Mouse (Mus musculus) erythroblast, embryonic 14.5 days (primary cell): Measurements from ENCODE around the gene Rgs16. TPM values are rescaled to one million over a fixed set of nuclear protein-coding genes. Genes with fewer than 3 reads are reported as not detected.

Source experiments
- H3K27me3 ChIP-seq: 2 replicates; pipeline ENCODE4 v1.6.1; 2012; ENCODE audit warnings: inconsistent platforms; ENCODE audit not compliant: control insufficient read depth
- H3K36me3 ChIP-seq: 2 replicates; pipeline ENCODE4 v1.6.1; 2012; ENCODE audit warnings: mild to moderate bottlenecking, inconsistent platforms; ENCODE audit not compliant: control insufficient read depth
- H3K4me1 ChIP-seq: 2 replicates; pipeline ENCODE4 v1.6.1; 2012; ENCODE audit warnings: inconsistent platforms; ENCODE audit not compliant: control insufficient read depth
- H3K4me3 ChIP-seq: replicated peaks from 2 replicates; pipeline ENCODE3; 2012; ENCODE audit warnings: moderate library complexity, mild to moderate bottlenecking, inconsistent platforms
- H3K9me3 ChIP-seq: 2 replicates; pipeline ENCODE4 v1.6.1; 2012; ENCODE audit warnings: low read length, inconsistent platforms, mixed read lengths; ENCODE audit not compliant: control insufficient read depth
- GATA1 ChIP-seq: IDR thresholded peaks from 2 replicates; pipeline ENCODE4 v1.6.1; 2012; ENCODE audit warnings: low read length, inconsistent platforms, mixed read lengths
- TAL1 ChIP-seq: IDR thresholded peaks from 3 replicates; pipeline ENCODE4 v1.6.1; 2012; ENCODE audit warnings: low read length, inconsistent platforms, mixed read lengths
- polyA plus RNA-seq: library from polyadenylated mRNA; stranded (reverse); fragments of >175 nt; gene quantifications from 2 replicates; pipeline ENCODE4 v1.2.3, GENCODE M21; 2012

The Rgs16 gene
- polyA plus RNA-seq, 1 experiment, result not detected

DNA sequence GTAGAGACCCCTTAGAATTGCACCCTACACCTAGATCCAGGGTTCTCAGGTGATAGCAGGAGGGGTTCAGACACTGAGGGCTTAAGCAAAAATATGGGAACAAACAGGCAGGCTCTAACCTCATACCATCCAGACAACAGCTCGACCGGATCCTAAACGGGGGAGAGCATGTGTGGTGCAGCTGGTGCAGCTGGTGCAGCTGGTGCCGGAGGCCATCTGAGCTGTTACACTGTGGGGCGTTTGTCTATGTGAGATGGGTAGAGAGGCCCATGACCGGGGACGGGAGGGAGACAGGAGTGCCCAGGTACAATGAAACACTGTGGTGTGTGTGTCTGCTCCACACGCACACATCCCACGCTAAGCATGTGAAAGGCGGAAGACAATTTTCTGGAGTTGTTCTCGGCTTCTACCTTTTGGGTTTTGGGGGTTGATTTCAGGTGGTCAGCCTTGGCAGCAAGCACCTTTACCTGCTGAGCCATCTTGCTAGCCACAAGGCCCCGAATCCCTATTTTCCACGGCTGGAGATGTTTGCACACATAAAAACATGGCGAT lies 6.0 kb downstream of the Rgs16 start:
- no peaks in the 10 kb centered on the region for H3K9me3 ChIP-seq
- H3K4me1 ChIP-seq, result peaks cover 39% of the 10 kb centered on the region
- peaks cover 8% of the 10 kb centered on the region for H3K27me3 ChIP-seq
- no peak overlapping the region for H3K4me3 ChIP-seq
- TF ChIP-seq GATA1, result no peak
- TF ChIP-seq TAL1, result no peak
- H3K36me3 ChIP-seq, result no peaks in the 10 kb centered on the region

DNA sequence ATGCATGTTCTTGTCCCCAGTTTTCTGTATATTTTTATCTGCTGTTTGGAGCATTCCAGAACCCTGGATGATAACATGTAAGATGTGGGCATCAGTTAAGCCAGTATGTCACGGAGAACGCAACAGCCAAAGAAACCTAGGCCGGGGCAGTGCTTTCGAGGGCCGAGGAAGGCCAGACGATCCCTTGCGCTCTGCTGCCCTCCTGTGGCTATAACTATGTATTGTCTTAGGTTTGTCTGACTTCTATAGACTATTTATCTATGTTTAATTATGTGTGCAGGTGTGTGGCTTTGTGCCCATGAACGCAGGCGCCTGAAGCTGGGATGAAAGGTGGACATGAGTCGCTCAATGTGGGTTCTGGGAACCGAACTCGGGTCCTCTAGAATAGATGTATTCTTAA lies 6.6 kb downstream of the Rgs16 start:
- TF ChIP-seq GATA1, result no peak
- TF ChIP-seq TAL1, result no peak

GRCm38 (mm10) chr1:153747861-153748530 lies 7.8 kb downstream of the Rgs16 start:
- H3K36me3 ChIP-seq, result peaks cover 6% of the 10 kb centered on the region
- no peaks in the 10 kb centered on the region for H3K9me3 ChIP-seq
- peak overlapping the region; percentile 65 for H3K4me3 ChIP-seq
- no peaks in the 10 kb centered on the region; the same call in 1 of the 2 replicates for H3K27me3 ChIP-seq
- TF ChIP-seq TAL1, result no peak
- TF ChIP-seq GATA1, result no peak
- peaks cover 56% of the 10 kb centered on the region for H3K4me1 ChIP-seq

More for the DNA sequence above, 6.6 kb downstream of the Rgs16 start:
- Histone ChIP-seq H3K4me1 (peaks cover 45% of the 10 kb centered on the region), H3K36me3 (no peaks in the 10 kb centered on the region), H3K9me3 (no peaks in the 10 kb centered on the region), H3K27me3 (peaks cover 3% of the 10 kb centered on the region), H3K4me3 (no peak overlapping the region)

- TF ChIP-seq TAL1, result no peak
- no peak for TF ChIP-seq GATA1
- Histone ChIP-seq H3K4me3 (peak overlapping the region; percentile 65), H3K27me3 (no peaks in the 10 kb centered on the region; the same call in 1 of the 2 replicates), H3K4me1 (peaks cover 58% of the 10 kb centered on the region), H3K9me3 (no peaks in the 10 kb centered on the region), H3K36me3 (peaks cover 11% of the 10 kb centered on the region)
These were observed 8.4 kb downstream of the Rgs16 start for GRCm38 (mm10) chr1:153748549-153748948.

- TF ChIP-seq GATA1 (no peak), TAL1 (no peak)
- H3K4me1 ChIP-seq, result peaks cover 66% of the 10 kb centered on the region
- no peaks in the 10 kb centered on the region; the same call in 1 of the 2 replicates for H3K27me3 ChIP-seq
- peak within 1 kb of the TSS; percentile 65 for H3K4me3 ChIP-seq
- no peaks in the 10 kb centered on the region for H3K9me3 ChIP-seq
- H3K36me3 ChIP-seq, result peaks cover 19% of the 10 kb centered on the region
These were observed 9.2 kb downstream of the Rgs16 start, which contains the start of gene Rnasel for GRCm38 (mm10) chr1:153749211-153749801. Gene Rnasel (plus strand): TSS chr1:153749426.

DNA sequence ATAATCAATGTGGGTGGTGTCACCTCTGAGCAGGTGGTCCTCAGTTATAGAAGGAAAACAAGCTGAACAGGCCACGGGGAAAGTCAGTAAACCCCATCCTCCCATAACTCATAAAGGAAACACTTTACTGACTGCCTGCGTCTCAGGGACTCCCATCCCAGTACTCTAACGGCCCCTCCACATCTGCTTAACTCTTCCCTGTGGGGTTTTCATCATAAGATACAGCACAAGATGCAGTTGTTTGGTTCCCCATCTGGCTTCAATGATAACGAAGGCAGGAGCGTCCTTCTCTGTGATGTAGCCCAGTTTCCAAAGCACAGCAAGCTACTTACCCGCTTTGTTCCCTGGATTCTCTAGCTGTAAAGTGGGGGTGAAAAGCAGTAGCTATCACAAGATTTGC lies 9.9 kb downstream of the Rgs16 start:
- Histone ChIP-seq H3K4me1 (peaks cover 70% of the 10 kb centered on the region), H3K4me3 (peak overlapping the region; percentile 65), H3K9me3 (no peaks in the 10 kb centered on the region), H3K27me3 (no peaks in the 10 kb centered on the region; the same call in 1 of the 2 replicates), H3K36me3 (peaks cover 26% of the 10 kb centered on the region)
- TF ChIP-seq GATA1, result no peak
- peak; percentile 69 for TF ChIP-seq TAL1

DNA sequence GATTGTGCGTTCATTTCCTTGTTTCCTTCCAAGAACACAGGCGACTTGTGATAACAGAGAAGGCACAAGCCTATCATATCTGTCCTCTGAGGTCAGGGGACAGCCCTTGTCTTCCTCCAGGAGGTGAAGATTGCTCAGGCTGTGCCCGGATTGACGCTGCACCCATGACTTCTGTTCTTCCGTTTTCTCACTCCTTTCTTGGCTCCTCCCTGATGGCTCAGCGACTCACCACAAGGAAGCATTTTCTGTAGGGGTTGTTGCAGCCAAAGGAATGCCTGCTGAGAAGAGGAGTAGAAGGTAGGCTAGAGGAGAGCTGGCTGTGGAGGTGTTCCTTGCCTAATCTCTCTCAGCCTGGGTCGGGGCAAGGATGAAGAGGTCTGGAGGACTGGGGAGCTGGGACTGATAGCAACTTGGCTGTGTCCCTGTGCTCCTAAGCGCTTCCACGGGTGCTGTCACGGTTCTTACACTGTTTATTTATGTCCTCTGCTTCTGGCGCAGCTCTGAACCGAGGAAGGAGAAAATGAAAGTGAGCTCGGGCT lies 11.7 kb downstream of the Rgs16 start:
- TF ChIP-seq TAL1 (no peak), GATA1 (no peak)
- Histone ChIP-seq H3K9me3 (no peaks in the 10 kb centered on the region), H3K36me3 (peaks cover 42% of the 10 kb centered on the region), H3K4me3 (peak overlapping the region; percentile 69), H3K4me1 (peaks cover 72% of the 10 kb centered on the region), H3K27me3 (no peaks in the 10 kb centered on the region)

GRCm38 (mm10) chr1:153752521-153752920 lies 12.4 kb downstream of the Rgs16 start:
- Histone ChIP-seq H3K4me1 (peaks cover 69% of the 10 kb centered on the region), H3K4me3 (peak overlapping the region; percentile 69), H3K9me3 (no peaks in the 10 kb centered on the region), H3K27me3 (no peaks in the 10 kb centered on the region), H3K36me3 (peaks cover 42% of the 10 kb centered on the region)
- TF ChIP-seq TAL1 (no peak), GATA1 (no peak)
